Mouse (Mus musculus) CH12.LX (cell line): ENCODE measurements at regions not wholly inside any gene's neighbourhood (a gene's known extent, or its start where the extent isn't known, plus 50 kb on each side); places are given as distances from the start of the nearest gene placed in this dataset.

Experiments
- BHLHE40 ChIP-seq: IDR thresholded peaks from 2 replicates; pipeline ENCODE4 v1.6.1; 2011; ENCODE audit warnings: mild to moderate bottlenecking, low read depth, low read length, improper control_type of control experiment
- ELF1 ChIP-seq: IDR thresholded peaks from 2 replicates; pipeline ENCODE4 v1.6.1; 2014; ENCODE audit warnings: low read depth, mild to moderate bottlenecking, inconsistent platforms, low read length, improper control_type of control experiment
- MAX ChIP-seq: IDR thresholded peaks from 2 replicates; pipeline ENCODE4 v1.6.1; 2011; ENCODE audit warnings: low read length, improper control_type of control experiment
- ZMIZ1 ChIP-seq: IDR thresholded peaks from 2 replicates; pipeline ENCODE4 v1.6.1; 2012; ENCODE audit warnings: low read depth, mild to moderate bottlenecking, inconsistent platforms, low read length, improper control_type of control experiment

DNA sequence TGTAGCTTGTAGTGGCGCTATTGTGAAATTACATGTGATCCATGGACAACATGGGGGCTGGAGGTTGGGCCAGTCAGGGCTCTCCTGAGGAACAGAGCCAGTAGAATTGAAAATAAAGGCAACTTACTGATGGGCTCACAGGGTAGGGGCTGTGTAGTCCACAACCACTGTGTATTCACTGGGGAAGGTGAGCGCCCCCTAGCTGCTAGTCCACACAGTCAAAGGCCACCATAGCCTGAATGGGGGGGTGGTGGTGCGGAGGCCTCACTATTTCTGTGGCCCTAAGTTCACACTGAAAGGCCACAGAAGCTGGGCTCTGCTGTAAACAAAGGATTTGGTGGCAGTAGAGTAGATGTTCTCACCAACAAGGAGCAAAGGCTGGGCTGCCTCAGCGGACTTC, 636.8 kb upstream of the 3110018I06Rik start:
- no peak for TF ChIP-seq ELF1
- no peak for TF ChIP-seq BHLHE40
- no peak for TF ChIP-seq ZMIZ1
- TF ChIP-seq MAX: no peak
